Mouse (Mus musculus) adrenal gland, postnatal 25 days (tissue): ENCODE measurements around the gene 1700013F07Rik. TPM values are rescaled to one million over a fixed set of nuclear protein-coding genes. Genes with fewer than 3 reads are reported as not detected.

Experiments
- microRNA-seq, 2 experiments: library from miRNA; unstranded; fragments of <30 nt; microRNA quantifications; one replicate each; pipeline ENCODE4 v1.2.0; 2021
- total RNA-seq: library from RNA; stranded (reverse); gene quantifications from 2 replicates; pipeline ENCODE4 v1.2.3, GENCODE M21; 2021

1700013F07Rik gene
- total RNA-seq, 1 experiment from 2014 or later = not detected

Small RNA genes within 50 kb of the gene (microRNA-seq; reads per million reads assigned to microRNA genes)
- 0 reads per million in 2 experiments for gene Gm22860

Other genes with a start within 250 kb of the 1700013F07Rik start
- gene Mybphl, start 169.2 kb upstream of the 1700013F07Rik start, total RNA-seq = not detected in 2 replicates
- 2.5 and 3.7 TPM in 2 replicates for gene Psrc1, start 150.3 kb upstream of the 1700013F07Rik start, total RNA-seq
- gene Celsr2, start 118.6 kb upstream of the 1700013F07Rik start, total RNA-seq = 6.4 and 7.5 TPM in 2 replicates
- 170 and 185 TPM in 2 replicates for gene Sars, start 88.9 kb upstream of the 1700013F07Rik start, total RNA-seq
- gene 5330417C22Rik, start 2.4 kb downstream of the 1700013F07Rik start, total RNA-seq = 7.5 and 9.4 TPM in 2 replicates
- 48.8 and 56.2 TPM in 2 replicates for gene Tmem167b, start 28.3 kb downstream of the 1700013F07Rik start, total RNA-seq
- 25.0 and 27.6 TPM in 2 replicates for gene Taf13, start 37.5 kb downstream of the 1700013F07Rik start, total RNA-seq
- 12.5 and 13.0 TPM in 2 replicates for gene Wdr47, start 57.1 kb downstream of the 1700013F07Rik start, total RNA-seq
- gene Clcc1, start 119.8 kb downstream of the 1700013F07Rik start, total RNA-seq = 28.7 and 48.8 TPM in 2 replicates
- gene Gpsm2, start 188.2 kb downstream of the 1700013F07Rik start, total RNA-seq = 3.9 and 5.3 TPM in 2 replicates
- not detected in 2 replicates for gene Aknad1, start 205.5 kb downstream of the 1700013F07Rik start, total RNA-seq